Mouse (Mus musculus) retina, embryonic 14.5 days (tissue): Measurements from ENCODE around the gene Dis3l2.

Experiments
- DNase-seq: peaks from one replicate; pipeline ENCODE4 v3.0.0-alpha.2; 2015; ENCODE audit warnings: low spot score

Dis3l2 gene

DNA sequence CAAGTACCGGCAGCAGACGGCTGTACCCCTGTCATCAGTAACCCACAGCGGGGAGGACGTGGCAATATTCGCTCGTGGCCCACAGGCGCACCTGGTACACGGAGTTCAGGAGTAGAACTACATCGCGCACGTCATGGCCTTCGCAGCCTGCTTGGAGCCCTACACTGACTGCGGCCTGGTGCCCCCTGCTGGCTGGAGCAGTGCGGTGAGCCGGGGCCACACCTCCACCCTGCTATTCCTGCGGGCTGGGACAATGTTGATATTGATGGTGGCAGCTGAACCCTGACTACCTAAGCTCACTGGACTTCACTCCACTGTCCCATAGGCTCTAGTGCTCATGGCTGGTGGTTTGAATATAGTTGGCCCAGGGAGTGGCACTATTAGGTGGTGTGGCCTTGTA lies 367.1 kb downstream of the Dis3l2 start:
- DNase-seq = peak; percentile 30

DNA sequence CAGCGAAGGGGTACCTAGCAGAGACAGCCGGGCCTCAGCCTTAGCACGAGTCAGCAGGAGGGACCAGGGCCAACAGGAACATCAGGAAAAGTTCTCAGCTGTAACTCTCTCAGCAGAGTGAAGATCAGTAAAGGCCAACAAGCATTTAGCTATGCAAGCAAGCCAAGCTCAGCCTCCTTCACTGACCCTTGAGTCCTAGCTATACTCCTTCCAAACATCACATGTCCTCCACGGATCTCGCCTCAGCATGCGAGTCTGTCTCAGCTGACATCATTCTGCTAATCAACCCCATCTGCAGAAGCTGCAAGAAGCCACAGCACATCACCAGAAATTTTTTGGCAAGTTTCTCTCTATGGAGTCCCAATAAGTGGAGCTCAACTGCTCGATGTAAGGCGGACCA lies 370.2 kb downstream of the Dis3l2 start:
- DNase-seq = no peak

- DNase-seq = no peak
Observed at GRCm38 (mm10) chr1:87086196-87086595, 382.6 kb downstream of the Dis3l2 start.

DNA sequence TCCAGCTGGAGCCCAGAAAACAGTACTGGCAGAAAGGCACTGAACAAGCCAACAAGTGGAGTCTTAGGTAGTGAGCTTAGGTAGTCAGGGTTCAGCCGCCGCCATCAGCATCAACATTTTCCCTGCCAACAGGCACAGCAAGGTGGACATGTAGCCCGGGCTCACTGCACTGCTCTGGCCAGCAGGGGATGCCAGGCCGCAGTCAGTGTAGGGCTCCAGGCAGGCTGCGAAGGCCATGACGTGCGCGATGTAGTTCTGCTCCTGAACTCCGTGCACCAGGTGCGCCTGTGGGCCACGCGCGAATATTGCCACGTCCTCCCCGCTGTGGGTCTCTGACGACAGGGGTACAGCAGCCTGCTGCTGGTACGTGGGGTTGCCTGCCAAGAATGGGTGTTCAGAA lies 383.4 kb downstream of the Dis3l2 start:
- DNase-seq = no peak

DNA sequence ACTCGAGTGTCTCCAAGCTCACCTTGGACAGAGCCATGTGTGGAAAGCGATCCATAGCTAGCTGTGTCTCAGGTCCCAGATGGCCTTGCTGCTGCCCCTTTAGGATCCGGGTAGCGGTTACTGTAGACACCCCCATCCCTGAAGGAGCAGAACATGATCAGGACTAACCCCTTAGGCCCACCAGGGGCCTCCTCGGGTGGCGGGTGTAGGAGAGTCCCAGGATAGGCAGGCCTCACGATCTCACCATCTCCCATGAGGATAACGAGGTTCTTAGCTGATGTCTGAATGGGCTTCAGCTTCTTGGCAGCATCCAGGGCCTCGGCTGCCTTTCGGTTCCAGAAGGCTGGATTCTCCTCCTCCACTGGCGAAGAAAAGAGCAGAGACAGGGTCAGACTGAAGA lies 385.6 kb downstream of the Dis3l2 start:
- no peak for DNase-seq

GRCm38 (mm10) chr1:87089828-87090227 lies 386.2 kb downstream of the Dis3l2 start, which contains the start of gene Alppl2:
TSS of gene Alppl2 (minus strand) at chr1:87089928.
- DNase-seq = no peak

DNA sequence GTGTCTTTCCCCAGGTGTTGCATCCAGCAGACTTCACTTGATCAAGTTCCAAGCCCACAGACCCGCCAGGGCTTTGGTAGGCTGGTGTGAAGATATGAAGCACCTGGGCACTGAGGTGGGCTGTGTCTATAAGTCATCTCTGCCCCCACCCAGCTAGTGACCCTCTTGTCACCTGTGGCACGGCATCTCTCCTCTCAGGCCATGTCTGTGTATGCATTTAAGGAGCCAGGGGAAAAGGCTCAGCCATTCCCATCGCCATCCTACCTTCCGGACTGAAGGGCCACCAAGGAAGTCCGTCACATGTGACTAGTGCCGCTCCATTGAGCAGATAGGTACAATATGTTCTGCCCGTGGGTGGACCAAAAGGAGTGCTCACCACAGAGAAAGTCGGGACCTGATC lies 392.0 kb downstream of the Dis3l2 start:
- peak; percentile 20 for DNase-seq

DNA sequence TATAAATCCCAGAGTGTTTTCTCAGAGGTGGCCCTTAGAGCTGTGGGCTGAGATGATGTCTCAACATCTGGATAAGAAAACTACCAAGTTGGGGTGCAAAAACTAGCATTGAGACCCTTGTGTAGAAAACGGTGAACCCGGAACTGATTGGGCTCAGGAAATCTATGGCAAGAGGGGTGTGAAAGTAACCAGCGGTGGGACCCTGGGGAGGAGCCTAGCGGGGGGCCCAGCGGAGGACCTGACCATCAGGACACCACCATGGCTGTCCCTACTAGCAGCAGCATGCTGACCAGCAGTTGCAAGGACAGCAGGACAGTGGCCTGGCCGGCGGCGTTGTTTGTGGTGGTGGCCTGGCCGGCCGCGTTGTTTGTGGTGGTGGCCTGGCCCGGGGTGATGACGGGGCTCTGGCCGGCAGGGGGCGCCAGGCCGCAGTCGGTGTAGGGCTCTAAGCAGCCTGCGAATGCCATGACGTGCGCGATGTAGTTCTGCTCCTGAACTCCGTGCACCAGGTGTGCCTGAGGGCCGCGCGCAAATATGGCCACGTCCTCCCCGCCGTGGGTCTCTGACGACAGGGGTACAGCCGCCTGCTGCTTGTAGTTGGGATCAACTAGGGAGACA lies 394.9 kb downstream of the Dis3l2 start:
- peak; percentile 82 for DNase-seq
